Mouse (Mus musculus) hindbrain, embryonic 14.5 days (tissue): Measurements from ENCODE around the gene Ankrd13b. TPM values are rescaled to one million over a fixed set of nuclear protein-coding genes. Genes with fewer than 3 reads are reported as not detected.

Experiments
- ATAC-seq: fragments of 200-750 bp; cut with Nextera tagmentation; 2 replicates; pipeline ENCODE4 v1.8.0; 2017; ENCODE audit warnings: moderate number of reproducible peaks, mild to moderate bottlenecking, moderate TSS enrichment, moderate library complexity; ENCODE audit not compliant: low FRiP score
- DNase-seq: peaks from one replicate; pipeline ENCODE4 v3.0.0-alpha.2; 2015; ENCODE audit warnings: low spot score
- H3K27ac ChIP-seq: fragments of 300-500 bp; sonication (generic); 2 replicates; pipeline ENCODE4 v1.5.1; 2014; ENCODE audit warnings: mild to moderate bottlenecking, moderate library complexity
- H3K27me3 ChIP-seq: fragments of 300-500 bp; sonication (generic); 2 replicates; pipeline ENCODE4 v1.6.1; 2014; ENCODE audit warnings: mild to moderate bottlenecking, low read length, mixed read lengths; ENCODE audit not compliant: control insufficient read depth, insufficient read depth
- H3K36me3 ChIP-seq: fragments of 300-500 bp; sonication (generic); replicated peaks from 2 replicates; pipeline ENCODE4 v1.6.1; 2014; ENCODE audit not compliant: control insufficient read depth, insufficient read depth
- H3K4me1 ChIP-seq: fragments of 300-500 bp; sonication (generic); replicated peaks from 2 replicates; pipeline ENCODE4 v1.6.1; 2014; ENCODE audit warnings: antibody characterized with exemption, low read length, mixed read lengths; ENCODE audit not compliant: control insufficient read depth, insufficient read depth
- H3K4me2 ChIP-seq: fragments of 300-500 bp; sonication (generic); replicated peaks from 2 replicates; pipeline ENCODE4 v1.6.1; 2014; ENCODE audit warnings: mild to moderate bottlenecking, moderate library complexity
- H3K4me3 ChIP-seq: fragments of 300-500 bp; sonication (generic); replicated peaks from 2 replicates; pipeline ENCODE4 v1.5.1; 2014; ENCODE audit warnings: mild to moderate bottlenecking, low read length
- H3K9ac ChIP-seq: fragments of 300-500 bp; sonication (generic); 2 replicates; pipeline ENCODE4 v1.6.1; 2014
- H3K9me3 ChIP-seq: fragments of 300-500 bp; sonication (generic); 2 replicates; pipeline ENCODE4 v1.6.1; 2016; ENCODE audit warnings: low read length; ENCODE audit not compliant: control insufficient read depth
- WGBS: fragments of 180-500 bp; shearing (Covaris S2); extraction: QIAGEN DNeasy Blood & Tissue Kit; methylation state at CpG from one replicate; pipeline ENCODE4 v1.1.7; 2014; 5-methylcytosine and 5-hydroxymethylcytosine counted together
- polyA plus RNA-seq: library from polyadenylated mRNA; unstranded; fragments of >200 nt; fragmentation: Nextera tagmentation; extraction: Ambion mirVana; gene quantifications from 2 replicates; pipeline ENCODE4 v1.2.1, GENCODE M21; 2014

The Ankrd13b gene
- polyA plus RNA-seq, 1 experiment from 2014 or later = 44.5 TPM

- no peak for DNase-seq
- Histone ChIP-seq H3K9me3 (no peaks in the 10 kb centered on the region), H3K4me3 (no peak overlapping the region), H3K9ac (no peak overlapping the region), H3K4me2 (no peak overlapping the region), H3K27ac (no peak overlapping the region), H3K36me3 (peaks cover 58% of the 10 kb centered on the region), H3K4me1 (no peaks in the 10 kb centered on the region), H3K27me3 (no peaks in the 10 kb centered on the region)
- 86% methylated on average over 8 of the region's 8 CpGs for WGBS
- ATAC-seq = no peak
These were observed 48.5 kb downstream of the Ankrd13b start for GRCm38 (mm10) chr11:77441020-77441419.

- H3K9me3 ChIP-seq = no peaks in the 10 kb centered on the region
- H3K4me1 ChIP-seq = no peaks in the 10 kb centered on the region
- peaks cover 58% of the 10 kb centered on the region for H3K36me3 ChIP-seq
- H3K27ac ChIP-seq = no peak overlapping the region
- no peak overlapping the region for H3K9ac ChIP-seq
- H3K4me3 ChIP-seq = no peak overlapping the region
- no peak overlapping the region for H3K4me2 ChIP-seq
- no peaks in the 10 kb centered on the region for H3K27me3 ChIP-seq
- WGBS = 89% methylated on average over 9 of the region's 9 CpGs
- ATAC-seq (no peak), DNase-seq (no peak)
These were observed 49.4 kb downstream of the Ankrd13b start for GRCm38 (mm10) chr11:77440081-77440480.

GRCm38 (mm10) chr11:77437026-77437425 is 52.5 kb downstream of the Ankrd13b start:
- Histone ChIP-seq H3K4me3 (no peak overlapping the region), H3K9me3 (no peaks in the 10 kb centered on the region), H3K27me3 (no peaks in the 10 kb centered on the region), H3K9ac (no peak overlapping the region), H3K27ac (no peak overlapping the region), H3K4me2 (no peak overlapping the region), H3K36me3 (peaks cover 49% of the 10 kb centered on the region), H3K4me1 (no peaks in the 10 kb centered on the region)
- ATAC-seq (no peak), DNase-seq (no peak)
- WGBS = 90% methylated on average over 2 of the region's 2 CpGs

GRCm38 (mm10) chr11:77428446-77428845 is 61.0 kb downstream of the Ankrd13b start:
- no peak for DNase-seq
- Histone ChIP-seq H3K9me3 (no peaks in the 10 kb centered on the region), H3K27me3 (no peaks in the 10 kb centered on the region), H3K4me2 (no peak overlapping the region), H3K36me3 (peaks cover 50% of the 10 kb centered on the region), H3K4me3 (no peak overlapping the region), H3K4me1 (no peaks in the 10 kb centered on the region), H3K27ac (no peak overlapping the region), H3K9ac (no peak overlapping the region)
- WGBS = 95% methylated on average over 1 of the region's 1 CpGs
- no peak for ATAC-seq

- Histone ChIP-seq H3K4me3 (no peak overlapping the region), H3K27me3 (no peaks in the 10 kb centered on the region), H3K4me1 (no peaks in the 10 kb centered on the region), H3K36me3 (peaks cover 43% of the 10 kb centered on the region), H3K9me3 (no peaks in the 10 kb centered on the region), H3K9ac (no peak overlapping the region), H3K27ac (no peak overlapping the region), H3K4me2 (no peak overlapping the region)
- DNase-seq (no peak), ATAC-seq (no peak)
- 88% methylated on average over 4 of the region's 4 CpGs for WGBS
These were observed 66.2 kb downstream of the Ankrd13b start for GRCm38 (mm10) chr11:77423175-77423859.

Other genes with a start within 250 kb of the Ankrd13b start
- 0.82 and 0.91 TPM in 2 replicates for gene Coro6, start 27.3 kb downstream of the Ankrd13b start, polyA plus RNA-seq
- 21.3 and 23.2 TPM in 2 replicates for gene Git1, start 3.9 kb upstream of the Ankrd13b start, polyA plus RNA-seq
- gene Abhd15, start 25.4 kb upstream of the Ankrd13b start, polyA plus RNA-seq = 1.7 and 2.7 TPM in 2 replicates
- gene Trp53i13, start 26.3 kb upstream of the Ankrd13b start, polyA plus RNA-seq = 13.3 and 15.1 TPM in 2 replicates
- not detected in 2 replicates for gene Gm10392, start 29.5 kb upstream of the Ankrd13b start, polyA plus RNA-seq
- 29.2 and 29.3 TPM in 2 replicates for gene Taok1, start 118.1 kb upstream of the Ankrd13b start, polyA plus RNA-seq
- 5.9 and 6.4 TPM in 2 replicates for gene Nufip2, start 196.5 kb upstream of the Ankrd13b start, polyA plus RNA-seq
- gene Cryba1, start 235.6 kb upstream of the Ankrd13b start, polyA plus RNA-seq = 0.47 and 0.62 TPM in 2 replicates